In genomic region chr2:72398227-72398626, GRCm38 (mm10) we compare ENCODE assay signal across 7 mouse cellular contexts.
DNase-seq lines count a peak whose midpoint lies in the region; ATAC-seq and TF ChIP-seq lines count a peak whose summit lies in the region.

No protein-coding gene starts in this region.

- no peaks in the 10 kb centered on the region for H3K79me2 ChIP-seq in heart, adult 2 months (replicated peaks; ENCODE audit: control insufficient read depth, insufficient read depth, low read length)

- no peaks in the 10 kb centered on the region for H3K27me3 ChIP-seq in heart, adult 2 months (ENCODE audit: control insufficient read depth, insufficient read depth, low read length)
- no peaks in the 10 kb centered on the region for H3K27me3 ChIP-seq in limb, embryonic 10.5 days (ENCODE audit: low read depth, poor library complexity, severe bottlenecking)

- H3K27ac ChIP-seq in bone marrow, adult 2 months (ENCODE audit: control insufficient read depth, insufficient read depth, low read depth, low read length, poor library complexity): no peak overlapping the region
- H3K27ac ChIP-seq in heart, adult 2 months: no peak overlapping the region
- H3K27ac ChIP-seq in limb, embryonic 10.5 days: no peak overlapping the region

- 0 out of 2 replicates have a peak, but pooled peaks have one; percentile 52 for TF ChIP-seq EP300 in heart, adult 2 months (IDR thresholded peaks at IDR 0.05; ENCODE audit: insufficient read depth, low read depth, low read length)

- WGBS in bone marrow, adult 2 months: 32% methylated on average over 13 of the region's 13 CpGs
- WGBS in heart, adult 2 months: 39% methylated on average over 13 of the region's 13 CpGs
- WGBS in limb, embryonic 10.5 days: 18% methylated on average over 13 of the region's 13 CpGs

- no peak overlapping the region for H3K4me3 ChIP-seq in bone marrow, adult 2 months (replicated peaks; ENCODE audit: control insufficient read depth, low read depth, low read length)
- H3K4me3 ChIP-seq in heart, adult 2 months: no peak overlapping the region
- peak overlapping the region; percentile 7; the same call in 1 of the 2 replicates for H3K4me3 ChIP-seq in limb, embryonic 10.5 days

- TF ChIP-seq CTCF in bone marrow, adult 2 months (IDR thresholded peaks at IDR 0.05; ENCODE audit: control insufficient read depth, insufficient read depth, low read length): peak; percentile 85
- peak; percentile 78 for TF ChIP-seq CTCF in heart, adult 2 months (IDR thresholded peaks at IDR 0.05)

- H3K9me3 ChIP-seq in limb, embryonic 10.5 days (replicated peaks): no peaks in the 10 kb centered on the region; the same call in 1 of the 2 replicates

- no peaks in the 10 kb centered on the region; the same call in 1 of the 2 replicates for H3K4me1 ChIP-seq in bone marrow, adult 2 months (ENCODE audit: control insufficient read depth, insufficient read depth, low read length)
- peaks cover 3% of the 10 kb centered on the region; the same call in 1 of the 2 replicates for H3K4me1 ChIP-seq in heart, adult 2 months (ENCODE audit: control insufficient read depth, insufficient read depth, low read length)
- peaks cover 12% of the 10 kb centered on the region for H3K4me1 ChIP-seq in limb, embryonic 10.5 days

- no peak overlapping the region for H3K9ac ChIP-seq in heart, adult 2 months (ENCODE audit: low read depth, low read length)

- no peaks in the 10 kb centered on the region for H3K36me3 ChIP-seq in heart, adult 2 months (ENCODE audit: control insufficient read depth, insufficient read depth, low read length)
- H3K36me3 ChIP-seq in limb, embryonic 10.5 days: peaks cover 23% of the 10 kb centered on the region

- peak; percentile 48; the same call in 1 of the 2 replicates for ATAC-seq in neutrophil, adult 5-6 weeks (ENCODE audit: extremely low read depth, insufficient number of reproducible peaks, low FRiP score, poor library complexity, severe bottlenecking)

- TF ChIP-seq POLR2A in bone marrow, adult 2 months (IDR thresholded peaks at IDR 0.05; ENCODE audit: borderline replicate concordance, control insufficient read depth, low read depth, low read length): no peak
- no peak for TF ChIP-seq POLR2A in heart, adult 2 months (IDR thresholded peaks at IDR 0.05; ENCODE audit: insufficient read depth, low read depth, low read length)

- intact Hi-C loops in heart, adult 2 months (cut with DNase I): loop anchor here (1.0 kb wide), 1 partner anchor 195 kb away; no protein-coding TSS in a partner anchor

- DNase-seq in right cerebral cortex, postnatal 4 days: peak; percentile 36
- no peak for DNase-seq in right cerebral cortex, postnatal 25 days
- DNase-seq in heart, adult 2 months: peak; percentile 66 to 72
- peak; percentile 69 for DNase-seq in limb, embryonic 10.5 days (ENCODE audit: low spot score)
- DNase-seq in urinary bladder, postnatal 10 days (ENCODE audit: low spot score): peak; percentile 34
